Mouse (Mus musculus) embryonic fibroblast, embryonic 13.5 days (primary cell): Measurements from ENCODE around the gene Runx1. TPM values are rescaled to one million over a fixed set of nuclear protein-coding genes. Genes with fewer than 3 reads are reported as not detected.

ENCODE experiments used
- H3K27ac ChIP-seq: 2 replicates; pipeline ENCODE4 v1.5.1; 2012; ENCODE audit warnings: low read length, control low read depth, inconsistent platforms; ENCODE audit not compliant: insufficient read depth
- H3K4me1 ChIP-seq: 2 replicates; pipeline ENCODE4 v1.6.1; 2011; ENCODE audit warnings: low read length; ENCODE audit not compliant: control insufficient read depth, insufficient read depth
- H3K4me3 ChIP-seq: 2 replicates; pipeline ENCODE4 v1.5.1; 2011; ENCODE audit warnings: mild to moderate bottlenecking, control low read depth, low read length; ENCODE audit not compliant: insufficient read depth
- CTCF ChIP-seq: IDR thresholded peaks from 2 replicates; pipeline ENCODE4 v1.5.1; 2011; ENCODE audit warnings: mild to moderate bottlenecking, control low read depth, low read length, moderate library complexity, borderline replicate concordance; ENCODE audit not compliant: insufficient read depth
- POLR2A ChIP-seq: IDR thresholded peaks from 2 replicates; pipeline ENCODE4 v1.6.1; 2011; ENCODE audit warnings: low read depth, mild to moderate bottlenecking, control low read depth, low read length, moderate library complexity
- polyA plus RNA-seq: library from polyadenylated mRNA; stranded (reverse); fragments of >200 nt; gene quantifications from 2 replicates; pipeline ENCODE4 v1.2.4, GENCODE M21; 2011; ENCODE audit warnings: low read depth; ENCODE audit not compliant: missing spikeins, insufficient read length

Runx1 gene
- polyA plus RNA-seq: 34.5 and 56.2 TPM in 2 replicates

DNA sequence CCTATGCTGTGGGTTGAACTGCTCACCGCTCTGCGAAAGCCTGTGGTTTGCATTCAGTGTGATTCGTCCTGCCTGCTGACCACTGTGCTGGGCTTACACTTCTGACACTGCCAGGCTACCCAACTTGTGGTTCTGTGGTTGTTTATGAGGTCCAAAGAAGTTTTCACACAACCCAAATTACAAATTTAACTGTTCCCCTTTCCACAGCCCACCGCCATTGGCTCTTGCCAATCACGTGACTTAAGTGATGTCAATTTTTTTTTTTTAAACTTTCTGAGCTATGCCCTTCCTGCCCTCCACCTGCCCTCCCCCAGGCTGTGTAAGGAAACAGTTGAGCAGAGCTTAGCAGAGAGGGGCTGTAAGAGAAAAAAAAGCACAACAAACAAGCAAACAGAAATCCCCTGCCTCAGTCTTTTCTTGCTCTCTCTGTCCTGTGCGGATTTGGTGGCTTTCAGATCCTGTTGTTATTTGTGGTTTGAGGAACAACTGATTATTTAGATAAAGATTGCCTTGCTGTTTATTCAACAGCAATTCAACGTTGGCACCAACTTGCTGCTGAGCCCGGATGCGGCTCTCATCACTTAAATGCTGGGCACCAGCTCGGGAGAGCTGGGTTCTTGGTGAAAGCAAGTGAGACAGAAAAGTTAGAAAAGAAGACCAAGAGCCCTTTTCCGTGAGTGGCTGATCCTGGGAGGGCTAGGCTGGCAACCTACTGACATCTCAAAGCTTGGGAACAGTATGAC lies at the start of gene Runx1:
Gene Runx1, minus strand, starts transcription at position 242 of the 743 bp plus-strand sequence.
- peaks cover 12% of the 10 kb centered on the region for H3K4me1 ChIP-seq
- H3K27ac ChIP-seq: peak within 1 kb of the TSS; percentile 16; the same call in 1 of the 2 replicates
- TF ChIP-seq POLR2A (no peak), CTCF (no peak)
- H3K4me3 ChIP-seq: no peak within 1 kb of the TSS

DNA sequence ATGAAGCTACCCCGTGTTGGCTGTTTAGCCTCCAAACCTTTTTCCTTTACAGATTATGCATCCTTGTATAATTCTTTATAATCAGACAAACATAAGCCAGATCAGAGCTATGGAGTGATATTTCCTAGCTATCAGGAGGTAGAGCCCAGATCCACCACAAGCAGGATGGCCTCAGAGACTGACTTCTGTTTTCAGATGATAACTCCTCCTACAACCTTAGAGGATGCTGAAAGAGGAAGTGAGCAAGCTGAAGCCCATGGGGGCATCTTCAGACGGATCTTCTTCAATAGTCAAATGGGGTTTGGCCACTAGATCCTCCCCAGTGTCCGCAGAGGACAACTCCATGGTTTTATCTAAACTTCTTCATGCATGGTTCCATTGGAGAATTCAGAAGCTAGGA lies 48.1 kb upstream of the Runx1 start:
- Histone ChIP-seq H3K27ac (no peak overlapping the region), H3K4me3 (no peak overlapping the region), H3K4me1 (no peaks in the 10 kb centered on the region)
- no peak for TF ChIP-seq CTCF
- TF ChIP-seq POLR2A: no peak

DNA sequence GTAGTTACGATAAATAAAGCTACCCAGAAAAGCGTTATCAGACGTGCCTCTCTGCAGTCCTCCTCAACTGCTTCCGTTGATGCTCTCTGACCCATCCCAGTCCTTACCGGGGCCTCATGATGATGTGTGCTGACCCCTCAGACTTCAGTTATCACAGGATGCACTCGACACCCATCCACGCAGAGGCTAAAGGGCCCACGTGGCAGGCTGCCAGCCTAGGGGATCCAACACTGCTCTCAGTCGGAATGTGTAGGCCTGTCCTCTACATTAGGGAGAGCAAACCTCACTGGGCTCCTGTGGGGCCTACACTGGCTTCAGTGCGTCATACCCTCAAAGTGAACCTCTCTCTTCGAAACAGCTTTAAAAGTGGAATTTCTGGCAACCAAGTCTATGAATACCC lies 45.8 kb upstream of the Runx1 start:
- Histone ChIP-seq H3K27ac (no peak overlapping the region), H3K4me3 (no peak overlapping the region), H3K4me1 (no peaks in the 10 kb centered on the region)
- TF ChIP-seq POLR2A (no peak), CTCF (no peak)

DNA sequence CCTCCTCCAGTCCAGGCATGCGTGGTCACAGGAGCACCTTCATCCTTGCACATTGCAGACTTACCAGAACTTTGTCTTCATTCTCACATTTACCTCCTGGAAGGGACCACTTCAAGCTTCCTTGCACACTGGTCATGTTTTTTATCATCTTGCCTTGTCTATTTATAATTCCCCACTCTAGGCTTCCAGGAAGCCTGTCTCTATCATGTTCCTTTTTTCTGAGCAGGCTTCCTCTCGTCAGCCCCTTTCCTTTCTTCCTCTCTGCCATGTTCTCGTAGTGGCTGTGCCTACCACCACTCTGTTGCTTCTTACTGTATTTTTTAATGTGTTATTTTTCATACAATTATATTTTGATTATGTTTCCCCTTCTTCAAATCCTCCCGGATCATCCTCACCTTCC lies 42.6 kb upstream of the Runx1 start:
- no peak overlapping the region for H3K4me3 ChIP-seq
- TF ChIP-seq CTCF (no peak), POLR2A (no peak)

DNA sequence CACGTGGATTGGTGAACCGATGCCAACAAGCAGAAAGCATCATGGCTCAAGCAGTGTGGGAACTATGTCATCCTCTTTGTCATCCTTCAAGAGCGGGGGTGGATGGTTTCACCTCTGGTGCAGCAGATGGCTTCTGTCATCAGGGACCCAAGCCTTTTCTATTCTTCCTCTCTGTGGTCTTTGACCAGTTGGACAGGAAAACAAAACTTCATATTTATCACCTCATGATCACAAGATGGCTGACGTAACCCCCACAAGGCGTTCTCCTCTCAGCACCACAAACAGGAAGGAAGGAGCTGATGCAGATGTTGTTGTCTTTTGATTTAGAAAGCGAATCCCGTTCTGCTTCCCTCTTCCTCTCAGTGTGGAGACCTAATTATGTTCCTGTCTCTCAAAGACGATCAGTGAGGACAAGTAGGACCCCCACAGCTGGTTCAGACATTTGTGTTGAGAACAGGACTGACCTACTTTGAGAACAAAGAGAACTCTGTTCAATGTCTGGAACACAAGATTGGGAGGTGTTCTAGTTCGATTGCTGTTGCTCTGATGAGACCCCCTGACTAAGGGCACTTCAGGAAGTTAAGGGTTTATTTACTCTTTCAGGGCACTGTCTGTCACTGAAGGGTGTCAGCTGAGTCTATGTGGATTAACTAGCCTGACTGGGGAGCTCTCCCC lies 41.4 kb upstream of the Runx1 start:
- Histone ChIP-seq H3K4me3 (no peak overlapping the region), H3K27ac (no peak overlapping the region)
- no peak for TF ChIP-seq CTCF
- TF ChIP-seq POLR2A: no peak

More for the DNA sequence above, 42.6 kb upstream of the Runx1 start:
- Histone ChIP-seq H3K4me1 (no peaks in the 10 kb centered on the region), H3K27ac (no peak overlapping the region)

DNA sequence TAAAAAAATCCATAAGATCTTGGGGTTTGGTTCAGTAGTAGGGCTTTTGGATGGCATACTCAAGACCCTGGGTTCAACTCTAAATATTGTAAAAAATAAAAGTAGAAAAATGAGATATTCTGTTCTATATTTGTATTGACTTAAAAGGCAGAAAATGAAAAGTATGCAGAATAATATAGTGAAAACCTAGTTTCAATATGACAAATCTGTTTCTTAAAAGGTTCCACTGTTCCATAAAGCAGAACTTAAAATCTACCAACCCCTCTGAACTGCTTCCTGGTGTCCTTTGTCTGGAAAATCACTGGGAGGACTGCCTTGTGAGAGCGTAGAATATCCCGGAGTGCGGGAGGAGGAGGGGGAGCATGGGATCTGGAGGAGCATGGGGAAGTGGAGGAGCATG lies 39.4 kb upstream of the Runx1 start:
- Histone ChIP-seq H3K27ac (no peak overlapping the region), H3K4me3 (no peak overlapping the region), H3K4me1 (no peaks in the 10 kb centered on the region)
- TF ChIP-seq CTCF (no peak), POLR2A (no peak)

More for the DNA sequence above, 41.4 kb upstream of the Runx1 start:
- H3K4me1 ChIP-seq: no peaks in the 10 kb centered on the region

DNA sequence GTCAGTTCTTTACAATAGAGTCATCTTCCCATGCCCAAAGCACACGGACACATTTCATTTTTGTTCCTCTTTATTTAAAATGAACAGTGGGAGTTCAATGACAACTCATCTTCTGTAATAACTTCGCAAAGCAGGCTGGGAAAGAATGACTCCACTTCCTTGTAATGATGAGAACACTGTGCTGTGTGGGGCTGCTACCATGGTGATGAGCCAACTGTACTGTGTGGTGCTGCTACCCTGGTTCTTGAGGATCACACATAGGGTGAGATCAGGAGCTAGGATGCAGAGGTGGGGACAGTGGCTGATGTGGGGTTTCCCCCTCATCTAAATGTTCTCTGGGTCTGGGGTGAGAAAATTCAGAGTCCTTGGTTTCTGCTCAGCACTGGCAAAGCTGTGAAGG lies 38.2 kb upstream of the Runx1 start:
- no peak overlapping the region for H3K27ac ChIP-seq
- TF ChIP-seq CTCF (no peak), POLR2A (no peak)
- H3K4me3 ChIP-seq: no peak overlapping the region
- no peaks in the 10 kb centered on the region for H3K4me1 ChIP-seq

DNA sequence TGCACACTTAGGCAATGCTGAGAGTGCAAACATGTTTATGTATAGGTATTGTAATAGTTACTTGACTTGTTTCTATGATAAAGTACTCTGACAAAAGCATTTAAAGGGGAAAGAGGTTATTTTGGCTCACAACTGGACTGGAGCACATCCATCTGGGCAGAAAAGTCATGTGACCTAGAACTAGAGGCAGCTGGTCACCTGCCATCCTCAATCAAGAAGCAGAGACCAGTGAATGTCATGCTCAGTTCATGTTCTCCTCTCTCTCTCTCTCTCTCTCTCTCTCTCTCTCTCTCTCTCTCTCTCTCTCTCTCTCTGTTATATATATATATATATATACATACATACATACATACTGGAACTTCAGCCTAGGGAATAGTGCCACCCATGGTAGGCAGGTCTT lies 37.2 kb upstream of the Runx1 start:
- TF ChIP-seq POLR2A (no peak), CTCF (no peak)
- Histone ChIP-seq H3K4me1 (no peaks in the 10 kb centered on the region), H3K27ac (no peak overlapping the region), H3K4me3 (no peak overlapping the region)

DNA sequence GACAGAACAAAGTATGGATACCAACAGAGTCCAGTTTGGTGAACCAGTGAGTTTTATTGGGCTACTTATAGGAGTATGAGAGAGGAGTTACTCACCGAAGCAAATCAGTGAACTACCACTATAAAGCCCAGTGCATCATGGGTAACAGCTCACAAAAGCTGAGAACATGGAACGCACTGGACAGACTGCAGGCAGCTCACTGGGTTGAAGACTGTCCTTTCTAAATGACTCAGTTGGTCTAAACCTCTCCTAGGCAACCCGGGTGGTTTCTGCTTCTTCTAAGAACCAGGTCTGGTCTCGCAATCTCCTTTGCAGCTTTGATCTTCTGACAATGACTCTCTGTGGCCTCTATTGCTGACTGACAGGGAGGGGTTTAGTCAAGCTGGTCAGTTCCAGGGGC lies 36.5 kb upstream of the Runx1 start:
- Histone ChIP-seq H3K4me3 (no peak overlapping the region), H3K27ac (no peak overlapping the region), H3K4me1 (no peaks in the 10 kb centered on the region)
- TF ChIP-seq CTCF: no peak
- TF ChIP-seq POLR2A: no peak

DNA sequence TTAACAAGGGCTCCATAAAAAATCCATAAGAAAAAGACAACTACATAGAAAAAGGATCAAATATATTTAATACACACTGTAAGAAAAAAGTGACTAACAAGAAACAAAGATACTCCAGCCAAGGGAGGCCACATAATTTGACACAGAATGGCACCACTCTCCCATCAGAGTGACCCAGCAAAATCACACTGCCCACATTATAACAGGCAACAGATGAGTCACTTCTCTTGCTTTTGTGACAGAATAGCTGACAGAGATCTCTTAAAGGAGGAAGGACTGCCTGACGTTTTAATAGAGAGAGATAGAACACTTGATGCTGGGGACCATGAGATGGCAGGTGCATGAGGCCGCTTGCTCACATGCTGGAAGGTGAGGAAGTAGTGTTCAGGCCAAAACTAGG lies 35.6 kb upstream of the Runx1 start:
- H3K4me3 ChIP-seq: no peak overlapping the region
- TF ChIP-seq POLR2A (no peak), CTCF (no peak)
- H3K4me1 ChIP-seq: no peaks in the 10 kb centered on the region
- no peak overlapping the region for H3K27ac ChIP-seq
